Mouse (Mus musculus): Measurements from ENCODE around the gene Rnf217. TPM values are rescaled to one million over a fixed set of nuclear protein-coding genes. Genes with fewer than 3 reads are reported as not detected.

Gene Rnf217
- polyA plus RNA-seq (2015; fragmentation: Nextera tagmentation; extraction: Ambion mirVana) = 0.52 and 0.56 TPM in 2 replicates

DNA sequence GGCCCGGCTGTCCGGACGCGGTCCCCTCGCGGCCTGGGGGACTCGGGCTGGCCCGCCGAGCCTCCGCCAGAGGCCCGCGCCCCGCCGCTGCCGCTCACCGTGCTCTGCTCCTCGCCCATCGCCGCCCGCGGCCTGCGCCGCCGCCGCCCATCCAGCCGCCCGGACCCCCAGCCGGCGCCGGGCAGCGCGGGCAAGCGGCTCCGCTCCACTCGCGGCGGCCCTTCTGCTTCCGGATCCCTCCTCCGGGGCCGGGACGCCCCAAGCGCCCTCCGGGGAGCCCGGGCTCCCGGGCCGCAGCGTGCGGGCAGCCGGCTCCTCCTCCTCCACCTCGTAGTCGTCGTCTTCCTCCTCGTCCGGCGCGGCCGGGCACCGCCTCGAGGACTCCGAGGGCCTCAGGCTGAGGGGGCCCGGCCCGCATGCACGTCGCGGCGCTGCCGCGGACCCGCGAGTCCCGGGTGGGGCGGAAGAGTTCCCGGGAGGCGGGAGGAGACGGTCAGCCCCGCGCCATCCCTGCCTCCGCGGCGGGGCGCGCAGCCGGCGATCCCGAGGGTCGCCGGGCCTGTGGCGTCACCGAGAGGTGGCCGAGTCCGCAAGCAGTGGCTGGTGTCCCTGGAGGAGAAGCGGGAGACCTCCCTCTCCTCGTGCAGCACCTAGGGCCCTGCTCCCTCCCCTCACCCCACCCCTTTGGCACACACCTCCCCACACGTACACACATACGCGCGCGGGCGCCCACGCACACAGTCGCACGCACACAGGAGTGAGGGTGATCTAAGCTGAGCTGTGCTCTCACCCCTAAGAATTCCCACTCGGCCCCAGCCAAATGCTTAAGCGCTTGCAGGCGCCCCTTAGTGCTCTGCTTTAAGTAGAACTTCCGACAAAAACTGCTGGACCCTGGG, at the start of gene Rnf217:
Rnf217 (minus strand) TSS at position 119 of the 896 bp plus-strand sequence.
- Histone ChIP-seq H3K4me1 (ENCODE audit: insufficient read depth) (peaks cover 9% of the 10 kb centered on the region), H3K4me2 (ENCODE audit: low read depth, low read length) (peak within 1 kb of the TSS; percentile 79), H3K36me3 (replicated peaks; ENCODE audit: insufficient read depth, low read length) (no peaks in the 10 kb centered on the region), H3K4me3 (ENCODE audit: low read depth, low read length) (peak within 1 kb of the TSS; percentile 71), H3K9me3 (ENCODE audit: low read length) (no peaks in the 10 kb centered on the region), H3K27ac (ENCODE audit: low read depth) (peak within 1 kb of the TSS; percentile 59), H3K27me3 (ENCODE audit: insufficient read depth, low read length) (peaks cover 8% of the 10 kb centered on the region), H3K9ac (replicated peaks) (peak within 1 kb of the TSS; percentile 68)
- DNase-seq (peak; percentile 67), ATAC-seq (peak; percentile 74)
- TF ChIP-seq EP300 (IDR thresholded peaks at IDR 0.05; ENCODE audit: low read depth) (no peak), CTCF (IDR thresholded peaks at IDR 0.05; ENCODE audit: low read depth) (no peak)
- WGBS (ENCODE audit: insufficient replicate concordance) = under 1% methylated on average over 62 of the region's 106 CpGs

DNA sequence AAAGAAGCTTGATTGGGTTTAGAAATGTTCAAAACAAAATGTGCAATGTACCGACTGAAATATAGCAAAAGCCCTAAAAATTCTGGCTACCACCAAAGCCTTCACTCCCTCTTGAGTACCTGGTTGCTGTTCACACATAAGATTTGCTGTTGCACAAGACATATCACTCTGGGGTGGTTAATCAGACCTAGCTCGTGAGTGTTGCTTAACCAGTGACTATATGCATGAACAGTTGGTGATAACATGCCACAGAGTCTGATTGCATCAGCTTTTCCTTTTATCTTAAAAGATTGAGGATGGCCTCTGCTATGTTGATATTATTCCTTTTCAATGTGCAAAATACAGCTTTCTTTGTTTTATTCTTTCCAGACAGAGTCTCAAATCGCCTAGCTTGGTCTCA, 38.3 kb upstream of the Rnf217 start:
- no peak overlapping the region for H3K27ac ChIP-seq (ENCODE audit: low read depth)
- H3K4me2 ChIP-seq (ENCODE audit: low read depth, low read length) = no peak overlapping the region
- H3K27me3 ChIP-seq (ENCODE audit: insufficient read depth, low read length) = no peaks in the 10 kb centered on the region
- no peak for DNase-seq
- no peak for ATAC-seq
- H3K36me3 ChIP-seq (replicated peaks; ENCODE audit: insufficient read depth, low read length) = no peaks in the 10 kb centered on the region
- H3K4me3 ChIP-seq (ENCODE audit: low read depth, low read length) = no peak overlapping the region
- H3K9me3 ChIP-seq (ENCODE audit: low read length) = 0 out of 2 replicates have a peak, but pooled peaks cover 2% of the 10 kb centered on the region
- no peaks in the 10 kb centered on the region for H3K4me1 ChIP-seq (ENCODE audit: insufficient read depth)
- H3K9ac ChIP-seq (replicated peaks) = no peak overlapping the region
- TF ChIP-seq CTCF (IDR thresholded peaks at IDR 0.05; ENCODE audit: low read depth) (no peak), EP300 (IDR thresholded peaks at IDR 0.05; ENCODE audit: low read depth) (no peak)
- WGBS (ENCODE audit: insufficient replicate concordance) = 59% methylated on average over 3 of the region's 3 CpGs

DNA sequence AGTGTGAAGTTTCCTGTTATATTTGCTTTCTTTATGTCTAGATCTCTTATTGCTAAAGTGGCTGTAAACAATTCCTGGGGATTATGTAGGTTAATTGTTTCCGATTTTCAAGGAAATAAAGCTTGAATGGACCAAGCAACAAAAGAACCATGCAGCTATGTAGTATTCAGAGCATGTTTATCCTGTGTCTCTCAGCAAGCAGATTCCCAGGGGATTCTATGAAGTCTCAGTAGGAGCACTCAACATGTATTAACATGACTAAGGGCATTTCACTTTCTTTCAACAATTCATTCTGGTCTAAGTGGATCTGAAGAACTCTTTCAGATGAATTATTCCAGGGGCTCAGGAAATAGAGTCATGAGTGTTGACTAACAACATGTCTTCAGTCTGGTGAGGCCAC, 37.1 kb upstream of the Rnf217 start:
- Histone ChIP-seq H3K9me3 (ENCODE audit: low read length) (no peaks in the 10 kb centered on the region), H3K36me3 (replicated peaks; ENCODE audit: insufficient read depth, low read length) (no peaks in the 10 kb centered on the region), H3K4me3 (ENCODE audit: low read depth, low read length) (no peak overlapping the region), H3K27me3 (ENCODE audit: insufficient read depth, low read length) (no peaks in the 10 kb centered on the region), H3K4me2 (ENCODE audit: low read depth, low read length) (no peak overlapping the region), H3K4me1 (ENCODE audit: insufficient read depth) (no peaks in the 10 kb centered on the region), H3K27ac (ENCODE audit: low read depth) (no peak overlapping the region), H3K9ac (replicated peaks) (no peak overlapping the region)
- WGBS (ENCODE audit: insufficient replicate concordance) = 60% methylated on average over 1 of the region's 1 CpGs
- no peak for TF ChIP-seq EP300 (IDR thresholded peaks at IDR 0.05; ENCODE audit: low read depth)
- TF ChIP-seq CTCF (IDR thresholded peaks at IDR 0.05; ENCODE audit: low read depth) = no peak
- DNase-seq = no peak
- no peak for ATAC-seq

DNA sequence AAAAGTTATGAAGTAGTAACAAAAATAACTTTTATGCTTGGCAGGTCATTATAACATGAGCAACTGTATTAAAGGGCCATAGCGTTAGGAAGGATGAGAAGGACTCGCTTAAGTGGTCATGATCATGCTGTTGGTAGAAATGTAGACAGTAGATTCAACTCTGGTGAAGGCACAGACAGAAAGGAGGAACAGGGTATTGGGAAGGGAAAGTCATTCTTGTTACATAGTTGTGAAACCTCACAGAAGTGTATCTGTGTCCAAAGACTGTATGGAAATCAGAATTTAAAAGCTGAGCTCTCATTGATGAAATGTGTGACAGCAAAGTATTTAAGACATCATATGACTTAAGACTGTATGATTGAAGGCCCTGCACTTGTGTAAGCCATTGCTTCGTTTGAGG, 26.1 kb upstream of the Rnf217 start:
- WGBS (ENCODE audit: insufficient replicate concordance) = 71% methylated on average over 3 of the region's 3 CpGs
- ATAC-seq = no peak
- H3K9me3 ChIP-seq (ENCODE audit: low read length) = no peaks in the 10 kb centered on the region

DNA sequence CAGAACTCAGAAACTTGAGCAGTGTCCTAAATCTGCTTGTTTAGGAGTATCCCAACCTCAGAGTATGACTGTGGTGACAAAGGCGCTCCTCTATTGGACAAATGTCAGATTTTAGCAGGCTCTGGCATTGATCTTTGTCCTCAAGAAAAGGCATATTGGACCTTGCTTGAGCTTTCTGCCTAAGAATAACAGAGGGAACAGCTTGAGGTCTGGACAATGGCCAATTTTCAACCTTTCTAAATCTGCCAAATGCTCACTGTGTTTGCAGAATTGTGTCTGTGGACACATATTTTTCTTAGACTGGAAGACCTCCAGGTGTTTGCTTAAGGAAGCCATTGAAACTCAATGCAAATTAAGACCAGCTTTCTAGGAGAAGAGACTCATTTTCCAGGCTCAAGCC, 23.0 kb upstream of the Rnf217 start:
- ATAC-seq (no peak), DNase-seq (no peak)
- Histone ChIP-seq H3K27ac (ENCODE audit: low read depth) (no peak overlapping the region), H3K9ac (replicated peaks) (no peak overlapping the region), H3K4me3 (ENCODE audit: low read depth, low read length) (no peak overlapping the region), H3K36me3 (replicated peaks; ENCODE audit: insufficient read depth, low read length) (no peaks in the 10 kb centered on the region), H3K4me1 (ENCODE audit: insufficient read depth) (no peaks in the 10 kb centered on the region), H3K27me3 (ENCODE audit: insufficient read depth, low read length) (no peaks in the 10 kb centered on the region), H3K4me2 (ENCODE audit: low read depth, low read length) (no peak overlapping the region), H3K9me3 (ENCODE audit: low read length) (no peaks in the 10 kb centered on the region)
- TF ChIP-seq EP300 (IDR thresholded peaks at IDR 0.05; ENCODE audit: low read depth) (no peak), CTCF (IDR thresholded peaks at IDR 0.05; ENCODE audit: low read depth) (no peak)
- WGBS (ENCODE audit: insufficient replicate concordance) = 88% methylated on average over 1 of the region's 1 CpGs

More for the DNA sequence above, 26.1 kb upstream of the Rnf217 start:
- no peak overlapping the region for H3K4me2 ChIP-seq (ENCODE audit: low read depth, low read length)
- TF ChIP-seq EP300 (IDR thresholded peaks at IDR 0.05; ENCODE audit: low read depth) (no peak), CTCF (IDR thresholded peaks at IDR 0.05; ENCODE audit: low read depth) (no peak)
- H3K9ac ChIP-seq (replicated peaks) = no peak overlapping the region
- H3K27ac ChIP-seq (ENCODE audit: low read depth) = no peak overlapping the region
- H3K27me3 ChIP-seq (ENCODE audit: insufficient read depth, low read length) = no peaks in the 10 kb centered on the region
- no peak for DNase-seq
- H3K4me3 ChIP-seq (ENCODE audit: low read depth, low read length) = no peak overlapping the region
- no peaks in the 10 kb centered on the region for H3K4me1 ChIP-seq (ENCODE audit: insufficient read depth)
- no peaks in the 10 kb centered on the region for H3K36me3 ChIP-seq (replicated peaks; ENCODE audit: insufficient read depth, low read length)

DNA sequence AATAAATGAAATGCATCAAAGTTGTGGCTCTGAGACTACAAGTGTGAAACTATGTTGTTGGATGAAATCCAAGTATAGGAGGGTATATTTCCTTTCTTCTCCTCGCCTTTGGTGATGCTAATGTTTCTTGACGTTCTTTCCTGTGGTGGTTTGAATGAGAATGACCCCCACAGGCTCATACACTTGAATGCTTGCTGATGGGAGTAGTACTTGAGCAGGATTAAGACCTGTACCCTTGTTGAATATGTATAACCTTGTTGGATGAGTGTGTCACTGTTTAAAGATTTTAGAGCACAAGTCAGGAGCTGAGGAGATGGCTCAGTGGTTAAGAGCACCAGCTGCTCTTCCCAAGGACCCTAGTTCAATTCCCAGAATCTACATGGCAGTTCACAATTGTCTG, 6.4 kb upstream of the Rnf217 start:
- no peak overlapping the region for H3K4me2 ChIP-seq (ENCODE audit: low read depth, low read length)
- H3K27ac ChIP-seq (ENCODE audit: low read depth) = no peak overlapping the region
- 53% methylated on average over 2 of the region's 2 CpGs for WGBS (ENCODE audit: insufficient replicate concordance)
- no peak for DNase-seq
- no peaks in the 10 kb centered on the region for H3K4me1 ChIP-seq (ENCODE audit: insufficient read depth)
- H3K27me3 ChIP-seq (ENCODE audit: insufficient read depth, low read length) = no peaks in the 10 kb centered on the region
- no peaks in the 10 kb centered on the region for H3K36me3 ChIP-seq (replicated peaks; ENCODE audit: insufficient read depth, low read length)
- TF ChIP-seq EP300 (IDR thresholded peaks at IDR 0.05; ENCODE audit: low read depth) (no peak), CTCF (IDR thresholded peaks at IDR 0.05; ENCODE audit: low read depth) (no peak)
- no peak overlapping the region for H3K9ac ChIP-seq (replicated peaks)
- no peak overlapping the region for H3K4me3 ChIP-seq (ENCODE audit: low read depth, low read length)
- H3K9me3 ChIP-seq (ENCODE audit: low read length) = no peaks in the 10 kb centered on the region
- ATAC-seq = no peak
